Mouse (Mus musculus) myocyte (in vitro differentiated cells): ENCODE data around the gene Bhlhe23.

ENCODE experiments used
- POLR2AphosphoS2 ChIP-seq: IDR thresholded peaks from one replicate; pipeline ENCODE4 v1.6.1; 2011; ENCODE audit warnings: low read depth, control low read depth; ENCODE audit not compliant: insufficient read length
- TCF12 ChIP-seq: IDR thresholded peaks from one replicate; pipeline ENCODE4 v1.6.1; 2011; ENCODE audit warnings: mild to moderate bottlenecking, control low read depth; ENCODE audit not compliant: poor library complexity, insufficient read depth, severe bottlenecking

- TF ChIP-seq TCF12 (no peak), POLR2AphosphoS2 (no peak)
These were observed 3.6 kb upstream of the Bhlhe23 start for GRCm38 (mm10) chr2:180780282-180780681.
